Mouse (Mus musculus) megakaryocyte, embryonic 14.5 days (primary cell): ENCODE data around the gene Fam71a.

Experiments
- FLI1 ChIP-seq: IDR thresholded peaks from 2 replicates; pipeline ENCODE4 v1.6.1; 2012; ENCODE audit warnings: low read length, inconsistent platforms, mixed read lengths
- GATA1 ChIP-seq: IDR thresholded peaks from 3 replicates; pipeline ENCODE4 v1.6.1; 2012; ENCODE audit warnings: mixed read lengths, low read length, inconsistent platforms, borderline replicate concordance

GRCm38 (mm10) chr1:191193657-191194424 is 29.2 kb upstream of the Fam71a start:
- TF ChIP-seq GATA1 (peak; percentile 19; the same call in 1 of the 3 replicates), FLI1 (no peak)
